Mouse (Mus musculus) lung, adult 2 months (tissue): ENCODE measurements around the gene Ces1f.

Experiments used
- CTCF ChIP-seq: fragments of 200-500 bp; IDR thresholded peaks from 2 replicates; pipeline ENCODE4 v1.5.1; 2011; ENCODE audit warnings: mild to moderate bottlenecking, low read length, control low read depth; ENCODE audit not compliant: insufficient read depth
- POLR2A ChIP-seq: fragments of 200-500 bp; IDR thresholded peaks from 2 replicates; pipeline ENCODE4 v1.6.1; 2011; ENCODE audit warnings: low read depth, mild to moderate bottlenecking, control low read depth, low read length, borderline replicate concordance; ENCODE audit errors: extremely low read depth

DNA sequence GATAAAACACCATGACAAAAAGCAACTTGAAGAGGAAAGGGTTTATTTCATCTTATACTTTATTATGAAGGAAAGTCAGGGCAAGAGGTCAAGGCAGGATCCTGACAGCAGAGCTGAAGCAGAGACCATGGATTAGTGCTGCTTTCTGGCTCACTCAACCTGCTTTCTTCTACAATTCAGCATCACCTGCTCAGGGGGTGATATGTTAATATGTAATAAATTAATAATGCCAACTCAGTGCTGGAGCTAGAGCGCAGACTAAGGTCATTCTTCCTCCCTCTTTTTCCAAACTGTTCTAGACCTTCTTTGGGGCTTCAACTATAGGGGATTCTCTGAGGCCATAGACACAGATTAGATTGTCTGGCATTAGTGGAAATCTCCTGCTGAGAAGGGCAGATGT, 43.9 kb downstream of the Ces1f start:
- TF ChIP-seq POLR2A (no peak), CTCF (no peak)
